Mouse (Mus musculus) CD4-positive naive resting alpha-beta T cell, adult 57 days (primary cell): ENCODE data around the gene Gm14326. TPM values are rescaled to one million over a fixed set of nuclear protein-coding genes. Genes with fewer than 3 reads are reported as not detected.

Experiments
- total RNA-seq: library from RNA; stranded (reverse); gene quantifications from one replicate; pipeline ENCODE4 v1.2.4, GENCODE M21; 2023

Gene Gm14326
- 10.1 TPM for total RNA-seq

DNA sequence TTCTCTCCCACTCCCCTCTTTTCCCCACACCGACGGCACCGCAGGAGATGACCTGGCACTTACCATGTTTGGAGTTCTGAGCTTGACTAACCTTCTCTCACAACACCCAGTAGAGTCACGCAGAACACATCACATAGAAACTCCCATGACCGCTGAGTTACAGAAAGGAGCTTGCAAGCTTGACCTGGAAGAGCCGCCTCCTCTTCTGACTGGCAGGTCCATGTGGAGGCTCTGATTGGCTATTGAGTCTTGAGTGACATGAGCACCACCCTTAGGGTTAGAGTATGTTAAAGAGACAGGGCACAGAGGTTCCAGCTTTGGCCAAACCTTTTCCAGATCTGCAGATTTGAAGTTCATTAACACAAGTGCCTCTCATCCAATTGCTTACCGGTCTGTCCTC, at the start of gene Gm14326:
Gene Gm14326, minus strand, starts transcription at position 153 of the 400 bp plus-strand sequence.

DNA sequence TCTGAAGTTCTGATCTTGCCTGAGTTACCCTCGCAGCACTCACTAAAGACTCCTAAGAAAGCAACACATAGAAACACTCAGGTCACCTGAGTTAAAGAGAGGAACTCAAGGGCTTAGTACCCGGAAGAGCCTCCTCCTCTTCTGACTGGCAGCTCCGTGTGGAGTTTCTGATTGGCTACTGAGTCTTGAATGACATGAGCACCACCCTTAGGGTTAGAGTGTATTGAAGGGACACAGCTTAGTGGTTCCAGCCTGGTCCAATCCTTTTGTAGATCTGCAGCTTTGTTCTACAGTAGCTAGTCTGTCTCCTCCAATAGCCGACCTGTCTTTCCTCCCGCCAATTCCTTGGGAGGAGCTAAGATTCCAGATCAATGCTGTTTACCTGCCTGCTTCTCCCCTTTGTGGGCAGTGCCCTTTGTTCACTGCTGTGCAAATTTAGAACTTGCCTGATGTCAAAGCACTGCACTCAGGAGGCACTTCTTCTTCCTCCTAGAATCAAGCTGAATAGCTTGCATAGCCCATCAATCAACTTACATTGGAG, 31.5 kb downstream of the Gm14326 start, which contains the start of gene Zfp972:
Gene Zfp972, minus strand, starts transcription at position 51 of the 541 bp plus-strand sequence.

GRCm38 (mm10) chr2:177897046-177897578, 60.0 kb downstream of the Gm14326 start, which contains the start of gene Gm14327:
TSS of gene Gm14327 (plus strand) at chr2:177897096.

Other genes starting within 250 kb of the Gm14326 start
- gene Gm14322, start 198.0 kb downstream of the Gm14326 start, total RNA-seq: 3.2 TPM
- 2.9 TPM for gene Gm14325, start 117.0 kb downstream of the Gm14326 start, total RNA-seq
- 4.3 TPM for gene Gm14327, start 60.2 kb downstream of the Gm14326 start, total RNA-seq
- gene Zfp972, start 31.7 kb downstream of the Gm14326 start, total RNA-seq: not detected
- gene Zfp971, start 66.0 kb upstream of the Gm14326 start, total RNA-seq: 8.8 TPM
- 7.5 TPM for gene Zfp931, start 121.2 kb upstream of the Gm14326 start, total RNA-seq
- gene Phactr3, start 161.7 kb upstream of the Gm14326 start, total RNA-seq: not detected